Mouse (Mus musculus): ENCODE results near the gene Irak2. TPM values are rescaled to one million over a fixed set of nuclear protein-coding genes. Genes with fewer than 3 reads are reported as not detected.
A peak's percentile ranks its signal among the peaks of the same experiment; 100 is the strongest.
"Not testable (repeated sequence)": the region's sequence is repeated elsewhere in the genome, so short reads cannot be mapped to it uniquely, and the experiment has no call there.

Irak2 gene
- total and polyA plus RNA-seq, 3 experiments, result 17.4 to 23.6 (median 22.4) TPM

GRCm38 (mm10) chr6:113668287-113669154, 30.3 kb downstream of the Irak2 start:
- peak; percentile 67 for DNase-seq

GRCm38 (mm10) chr6:113669821-113670220, 31.6 kb downstream of the Irak2 start:
- no peak for DNase-seq

GRCm38 (mm10) chr6:113672029-113672428, 33.8 kb downstream of the Irak2 start:
- not testable (repeated sequence) for DNase-seq

DNA sequence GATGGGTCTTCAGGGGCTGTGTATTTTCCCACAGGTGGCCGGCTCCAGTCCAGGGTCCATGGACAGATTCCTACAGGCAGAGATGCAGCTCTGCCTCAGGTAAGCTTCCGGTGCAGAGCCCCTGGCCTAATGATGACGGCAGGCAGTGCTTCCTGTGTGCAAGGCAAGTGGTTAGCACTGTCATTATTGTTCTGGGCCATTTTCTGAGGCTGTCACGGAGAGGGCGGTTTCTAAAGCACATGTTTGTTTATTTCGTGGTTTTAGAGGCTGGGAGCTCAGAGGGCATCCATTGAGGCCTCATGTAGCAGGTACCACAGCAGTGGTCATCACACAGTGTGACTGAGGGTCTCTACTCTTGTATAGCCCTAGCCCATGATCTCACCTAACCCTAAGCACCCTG, 34.7 kb downstream of the Irak2 start:
- no peak for DNase-seq

DNA sequence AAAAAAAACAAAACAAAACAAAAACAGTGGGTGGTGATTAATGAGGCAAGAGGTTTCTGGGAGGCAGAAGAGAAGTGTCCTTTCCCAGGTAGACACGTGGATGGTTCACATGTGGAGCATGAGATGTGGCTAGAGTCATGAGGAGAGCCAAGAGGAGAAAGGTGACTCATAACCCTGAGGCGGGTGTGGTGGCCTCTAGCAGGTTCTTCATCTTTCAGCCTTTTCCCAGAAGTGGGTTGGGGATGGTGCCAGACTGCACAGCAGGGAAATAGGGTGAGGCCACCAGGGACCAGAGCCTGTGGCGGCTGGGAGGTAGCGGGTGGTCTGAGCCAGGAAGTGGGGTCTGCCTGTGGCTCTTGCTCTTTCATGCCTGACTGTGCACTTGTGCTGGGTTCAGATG, 37.0 kb downstream of the Irak2 start:
- DNase-seq, result no peak

- DNase-seq, result no peak
Observed at GRCm38 (mm10) chr6:113675991-113676390, 37.7 kb downstream of the Irak2 start.

DNA sequence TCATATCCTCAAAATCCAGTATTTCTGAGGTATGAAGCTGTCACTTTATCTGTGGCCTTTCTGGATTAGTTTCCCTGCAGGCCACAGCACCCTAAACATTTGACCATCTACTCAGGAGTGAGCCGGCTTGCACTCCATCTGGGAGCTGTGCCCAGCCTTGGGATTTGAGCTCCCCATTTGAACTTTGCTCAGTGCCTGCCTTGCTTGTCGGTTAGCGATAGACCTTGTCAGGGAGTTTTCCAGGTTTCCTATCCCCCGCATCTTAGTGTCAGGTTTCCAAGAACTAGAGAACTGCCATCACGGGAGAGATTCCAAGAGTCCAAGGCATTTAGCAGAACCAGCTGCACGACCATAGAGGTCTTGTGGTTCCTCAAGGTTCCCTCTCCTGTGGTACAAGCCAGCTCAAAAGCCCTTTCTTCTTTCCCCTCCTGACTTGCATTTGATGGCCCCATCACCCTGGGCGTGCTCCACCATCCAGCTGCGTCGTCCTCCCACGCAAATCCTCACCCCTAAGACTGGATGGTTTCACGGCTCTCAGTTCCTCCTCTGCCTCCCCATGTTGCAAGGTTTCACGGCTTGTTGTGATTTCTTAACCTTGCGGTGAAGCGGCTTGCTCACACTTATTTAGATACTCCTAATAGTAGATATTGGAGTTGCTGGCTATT, 38.9 kb downstream of the Irak2 start:
- DNase-seq, result no peak

- DNase-seq, result no peak
Observed at GRCm38 (mm10) chr6:113678246-113679012, 40.2 kb downstream of the Irak2 start.

GRCm38 (mm10) chr6:113679993-113680566, 41.8 kb downstream of the Irak2 start:
- DNase-seq, result no peak

GRCm38 (mm10) chr6:113681271-113681670, 43.0 kb downstream of the Irak2 start:
- DNase-seq, result peak; percentile 87

- DNase-seq, result no peak
Observed at GRCm38 (mm10) chr6:113683081-113683825, 45.0 kb downstream of the Irak2 start.

GRCm38 (mm10) chr6:113686551-113687125, 48.4 kb downstream of the Irak2 start:
- no peak for DNase-seq

DNA sequence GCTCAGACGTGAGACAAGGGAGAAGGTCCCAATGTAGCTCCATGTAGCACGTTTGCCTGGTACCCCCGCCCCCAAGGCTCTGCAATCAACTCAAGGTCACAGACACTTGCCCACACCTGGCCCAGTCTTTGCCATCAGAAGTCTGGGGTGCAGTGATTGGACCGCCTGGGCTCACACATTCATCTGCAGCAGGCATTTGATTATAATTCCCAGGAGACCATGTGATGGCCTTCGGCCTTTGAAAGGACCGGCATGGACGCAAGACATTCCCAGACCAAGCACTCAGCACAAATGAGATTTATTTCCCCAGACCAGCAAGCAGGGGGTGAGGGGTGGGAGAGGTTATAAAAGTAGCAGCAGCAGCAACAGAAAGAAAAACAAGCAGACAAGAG, 51.7 kb downstream of the Irak2 start:
- DNase-seq, result peak; percentile 61

- peak; percentile 84 for DNase-seq
Observed at GRCm38 (mm10) chr6:113690400-113691083, 52.3 kb downstream of the Irak2 start.

DNA sequence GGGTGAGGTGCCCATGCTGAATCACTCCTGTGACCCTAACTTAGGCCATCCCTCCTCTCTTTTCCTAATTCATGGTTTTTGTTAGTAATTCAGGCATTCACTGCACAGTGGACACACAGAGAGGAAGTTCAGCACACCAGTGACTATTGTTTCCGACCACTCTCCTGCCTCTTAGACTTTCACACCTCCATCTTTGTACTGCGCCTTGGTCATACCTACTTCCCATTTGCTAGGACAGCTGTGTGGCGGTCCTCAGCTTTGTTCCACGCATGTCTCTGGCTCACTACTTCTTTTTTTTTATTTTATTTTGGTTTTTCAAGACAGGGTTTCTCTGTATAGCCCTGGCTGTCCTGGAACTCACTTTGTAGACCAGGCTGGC, 52.8 kb downstream of the Irak2 start:
- DNase-seq, result no peak

DNA sequence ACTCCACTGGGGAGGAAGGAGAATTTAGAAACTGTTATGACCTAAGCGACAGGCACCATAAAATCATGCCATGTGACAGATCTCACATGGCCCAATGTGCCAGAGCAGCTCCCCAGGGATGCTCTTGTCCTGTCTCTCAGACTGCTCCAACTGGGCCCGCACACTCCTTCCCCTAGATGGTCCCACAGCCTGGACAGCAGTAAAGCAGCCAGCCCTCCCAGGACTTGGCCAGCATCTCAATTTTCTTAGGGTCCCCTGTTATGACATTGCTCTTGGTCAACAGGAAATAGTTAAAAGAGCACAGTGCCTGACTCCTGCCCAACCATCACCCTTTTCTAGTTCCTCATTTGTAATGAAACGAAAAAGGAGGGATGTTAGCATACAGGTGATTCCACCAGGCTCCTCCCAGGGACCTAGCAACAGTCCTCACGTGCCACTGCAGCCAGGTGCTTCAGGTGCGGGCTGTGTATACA, 54.4 kb downstream of the Irak2 start:
- DNase-seq, result no peak

DNA sequence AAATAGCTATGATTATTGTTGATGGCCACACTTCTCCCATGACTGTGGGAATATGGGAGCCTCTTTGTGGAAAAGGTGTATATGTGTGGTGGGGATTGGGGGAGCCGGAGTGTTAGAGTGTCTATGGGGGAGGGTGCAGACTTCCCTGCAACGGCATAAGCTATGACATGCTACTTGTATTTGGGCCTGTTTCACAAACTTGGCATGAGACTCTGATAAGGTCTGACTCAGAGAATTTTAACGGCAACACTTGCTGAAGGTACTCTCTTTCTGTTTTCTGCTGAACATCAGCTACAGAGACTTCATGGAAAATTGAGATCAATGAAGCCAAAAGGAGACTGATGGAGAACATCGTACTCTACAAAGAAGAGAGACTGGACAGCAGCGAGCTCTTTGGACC, 55.1 kb downstream of the Irak2 start:
- DNase-seq, result no peak

GRCm38 (mm10) chr6:113695203-113695602, 56.9 kb downstream of the Irak2 start:
- DNase-seq, result no peak

DNA sequence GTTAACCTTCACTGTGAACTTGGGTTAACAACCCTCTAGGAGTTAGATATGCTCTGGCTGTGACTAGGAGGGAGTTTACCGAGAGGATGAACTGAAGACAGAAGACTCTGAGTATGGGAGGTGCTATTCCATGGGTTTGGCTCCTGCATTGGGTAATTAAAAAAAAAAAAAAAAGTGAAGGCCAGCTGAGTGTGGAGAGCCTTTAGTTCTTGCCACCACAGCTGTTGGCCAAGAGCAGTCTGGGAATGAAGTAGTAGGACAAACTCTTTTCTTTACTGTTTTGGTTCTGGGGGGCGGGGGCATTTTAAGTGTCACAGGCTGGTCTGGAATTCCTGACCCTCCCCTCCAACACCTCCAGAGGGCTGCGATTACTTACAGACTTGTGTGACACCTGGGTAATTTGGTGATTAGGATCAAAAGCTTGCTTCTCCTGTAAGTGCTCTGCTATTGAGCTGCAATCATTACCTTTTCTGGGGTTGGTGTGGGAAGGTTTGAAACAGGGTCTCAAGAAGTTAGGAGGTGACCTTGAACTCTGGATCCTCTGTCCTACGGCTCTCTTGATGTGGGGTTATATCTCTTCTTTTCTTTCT, 57.6 kb downstream of the Irak2 start:
- no peak for DNase-seq

Data from adrenal gland, adult 2 months (tissue).